Mouse (Mus musculus) heart, adult 2 months (tissue): Measurements from ENCODE around the gene Scel.

ENCODE experiments used
- CTCF ChIP-seq: fragments of 200-600 bp; IDR thresholded peaks from 2 replicates; pipeline ENCODE4 v1.8.1; 2022; ENCODE audit warnings: antibody characterized with exemption, mild to moderate bottlenecking, moderate library complexity
- EP300 ChIP-seq: fragments of 200-500 bp; IDR thresholded peaks from 2 replicates; pipeline ENCODE4 v1.6.1; 2011; ENCODE audit warnings: low read depth, low read length, control low read depth; ENCODE audit not compliant: insufficient read depth
- POLR2A ChIP-seq: fragments of 200-500 bp; IDR thresholded peaks from 2 replicates; pipeline ENCODE4 v1.6.1; 2011; ENCODE audit warnings: mild to moderate bottlenecking, low read depth, low read length, control low read depth; ENCODE audit not compliant: insufficient read depth

- TF ChIP-seq POLR2A: no peak
- TF ChIP-seq EP300: no peak
- TF ChIP-seq CTCF: no peak
These were observed 14.1 kb upstream of the Scel start for GRCm38 (mm10) chr14:103499060-103499459.
